16 mouse cellular contexts compared by ENCODE assay signal in genomic region chr10:63950867-63951266, GRCm38 (mm10). TPM values are rescaled to one million over a fixed set of nuclear protein-coding genes. Genes with fewer than 3 reads are reported as not detected.
DNase-seq lines count a peak whose midpoint lies in the region; ATAC-seq and TF ChIP-seq lines count a peak whose summit lies in the region.
"Had no signal": no experiment of that assay in that cellular context is flagged by ENCODE, and none has a peak within 500 bp of the region (broad histone marks: within the 10 kb centered on the region; RNA-seq: fewer than 3 reads in every experiment).

No protein-coding gene starts in this region.

- no peaks in the 10 kb centered on the region for H3K4me1 ChIP-seq in lung, adult 2 months (ENCODE audit: control insufficient read depth, insufficient read depth, low read length)
- no peaks in the 10 kb centered on the region for H3K4me1 ChIP-seq in kidney, embryonic 15.5 days

- H3K27me3 ChIP-seq in kidney, embryonic 15.5 days = no peaks in the 10 kb centered on the region

- no peak overlapping the region for H3K9ac ChIP-seq in kidney, embryonic 15.5 days
- H3K9ac ChIP-seq: liver, postnatal 0 days had no signal

- no peak overlapping the region for H3K4me3 ChIP-seq in lung, adult 2 months (replicated peaks; ENCODE audit: extremely low read depth, low read depth, low read length)
- H3K4me3 ChIP-seq in kidney, embryonic 15.5 days (replicated peaks) = no peak overlapping the region
- H3K4me3 ChIP-seq: hindbrain, embryonic 10.5 days had no signal

- intact Hi-C loops in gastrocnemius, postnatal 36 days (cut with DNase I) = no loop called here

- peak; percentile 64; the same call in 1 of the 2 replicates for ATAC-seq in kidney, embryonic 15.5 days (replicated peaks; ENCODE audit: low FRiP score)
- ATAC-seq in megakaryocyte-erythroid progenitor cell, adult 5-6 weeks (replicated peaks; ENCODE audit: low FRiP score, low TSS enrichment, poor library complexity, severe bottlenecking) = no peak
- ATAC-seq: liver, postnatal 0 days had no signal

- H3K4me2 ChIP-seq in kidney, embryonic 15.5 days = no peak overlapping the region

- no peak for TF ChIP-seq POLR2A in lung, adult 2 months (IDR thresholded peaks at IDR 0.05; ENCODE audit: borderline replicate concordance, extremely low read depth, low read depth, low read length)

- no peak for TF ChIP-seq CTCF in lung, adult 2 months (IDR thresholded peaks at IDR 0.05; ENCODE audit: insufficient read depth, low read length)

- H3K27ac ChIP-seq in kidney, embryonic 15.5 days = no peak overlapping the region
- H3K27ac ChIP-seq: hindbrain, embryonic 10.5 days had no signal

- H3K9me3 ChIP-seq in kidney, embryonic 15.5 days (replicated peaks) = no peaks in the 10 kb centered on the region
- H3K9me3 ChIP-seq: hindbrain, embryonic 10.5 days had no signal

- H3K36me3 ChIP-seq in kidney, embryonic 15.5 days = no peaks in the 10 kb centered on the region
- H3K36me3 ChIP-seq: hindbrain, embryonic 10.5 days had no signal

- peak; percentile 14 for DNase-seq in gastrocnemius, adult 18-20 months (ENCODE audit: low spot score)
- DNase-seq in gastrocnemius, postnatal 36 days = no peak
- peak; percentile 5 for DNase-seq in lung, postnatal 10 days
- DNase-seq in lung, adult 2 months = no peak
- no peak for DNase-seq in right cerebral cortex, postnatal 4 days
- no peak for DNase-seq in retina, postnatal 1 day
- DNase-seq: B cell, adult 2 months; embryo, embryonic 11 days; liver, postnatal 0 days had no signal

- WGBS in lung, adult 2 months = 29% methylated on average over 8 of the region's 8 CpGs
- 49% methylated on average over 8 of the region's 8 CpGs for WGBS in kidney, embryonic 15.5 days

RNA-seq across cellular contexts. Expression of gene Gm10118, which starts 23.6 kb away (rescaled TPM):
- total RNA-seq in gastrocnemius, adult 18-20 months (2021) = not detected
- total RNA-seq in gastrocnemius, postnatal 36 days (2021) = not detected
- polyA plus RNA-seq in lung, adult 2 months (2012; rRNA removed) = not detected in 2 replicates
- 0.10 and 0.12 TPM in 2 replicates for polyA plus RNA-seq in kidney, embryonic 15.5 days (2015; fragmentation: Nextera tagmentation; extraction: Ambion mirVana)
- total RNA-seq in megakaryocyte-erythroid progenitor cell, adult 5-6 weeks (2014; fragmentation: Nextera tagmentation) = not detected in 2 replicates
- total RNA-seq in megakaryocyte-erythroid progenitor cell, adult 5-6 weeks (2017) = not detected in 2 replicates
- total RNA-seq: MEL; neutrophil, adult 5-6 weeks had no signal
- polyA plus RNA-seq: large intestine, adult 2 months; liver, postnatal 0 days; testis, adult 2 months had no signal

Comparison
In these comparisons a context has a peak if more than half of its experiments do, and no peak if none do; other contexts are left out.
1. DNase-seq: peak in gastrocnemius, adult 18-20 months (single experiment) and lung, postnatal 10 days (single experiment); none in gastrocnemius, postnatal 36 days (0 of 2), lung, adult 2 months (single experiment), right cerebral cortex, postnatal 4 days (single experiment) and retina, postnatal 1 day (single experiment).